Mouse (Mus musculus) liver, embryonic 11.5 days (tissue): ENCODE data around the gene Mia2. TPM values are rescaled to one million over a fixed set of nuclear protein-coding genes. Genes with fewer than 3 reads are reported as not detected.
"Not testable (repeated sequence)": the region's sequence is repeated elsewhere in the genome, so short reads cannot be mapped to it uniquely, and the experiment has no call there.

Experiments
- ATAC-seq: fragments of 200-750 bp; cut with Nextera tagmentation; replicated peaks from 2 replicates; pipeline ENCODE4 v1.8.0; 2017; ENCODE audit warnings: moderate number of reproducible peaks, mild to moderate bottlenecking, moderate TSS enrichment, moderate library complexity; ENCODE audit not compliant: low FRiP score
- DNase-seq: peaks from one replicate; pipeline ENCODE4 v3.0.0-alpha.2; 2017; ENCODE audit warnings: low spot score
- H3K27ac ChIP-seq: fragments of 300-500 bp; sonication (generic); 2 replicates; pipeline ENCODE4 v1.5.1; 2014; ENCODE audit warnings: mild to moderate bottlenecking, low read depth, low read length, control low read depth
- H3K27me3 ChIP-seq: fragments of 300-500 bp; sonication (generic); replicated peaks from 2 replicates; pipeline ENCODE4 v1.6.1; 2014; ENCODE audit warnings: low read length, mixed read lengths; ENCODE audit not compliant: control insufficient read depth, insufficient read depth
- H3K36me3 ChIP-seq: fragments of 300-500 bp; sonication (generic); 2 replicates; pipeline ENCODE4 v1.6.1; 2014; ENCODE audit warnings: mild to moderate bottlenecking, low read length, moderate library complexity, mixed read lengths; ENCODE audit not compliant: control insufficient read depth, insufficient read depth
- H3K4me1 ChIP-seq: fragments of 300-500 bp; sonication (generic); replicated peaks from 2 replicates; pipeline ENCODE4 v1.6.1; 2014; ENCODE audit warnings: low read length, mixed read lengths; ENCODE audit not compliant: control insufficient read depth, insufficient read depth
- H3K4me2 ChIP-seq: fragments of 300-500 bp; sonication (generic); 2 replicates; pipeline ENCODE4 v1.6.1; 2014; ENCODE audit warnings: mild to moderate bottlenecking, control low read depth, moderate library complexity
- H3K4me3 ChIP-seq: fragments of 300-500 bp; sonication (generic); 2 replicates; pipeline ENCODE4 v1.5.1; 2014; ENCODE audit warnings: low read depth, low read length, control low read depth
- H3K9ac ChIP-seq: fragments of 300-500 bp; sonication (generic); 2 replicates; pipeline ENCODE4 v1.6.1; 2014; ENCODE audit warnings: low read depth, low read length, control low read depth
- H3K9me3 ChIP-seq: fragments of 300-500 bp; sonication (generic); 2 replicates; pipeline ENCODE4 v1.6.1; 2016; ENCODE audit warnings: low read length, inconsistent platforms, mixed read lengths; ENCODE audit not compliant: control insufficient read depth
- WGBS: fragments of 180-500 bp; shearing (Covaris S2); extraction: QIAGEN DNeasy Blood & Tissue Kit; methylation state at CpG from one replicate; pipeline ENCODE4 v1.1.7; 2014; 5-methylcytosine and 5-hydroxymethylcytosine counted together
- microRNA-seq: library from miRNA; unstranded; fragments of <30 nt; microRNA quantifications from one replicate; pipeline ENCODE4, GENCODE M21; 2017; ENCODE audit warnings: borderline number of aligned reads
- polyA plus RNA-seq: library from polyadenylated mRNA; unstranded; fragments of >200 nt; fragmentation: Nextera tagmentation; extraction: Ambion mirVana; gene quantifications from 2 replicates; pipeline ENCODE4 v1.2.1, GENCODE M21; 2014

The Mia2 gene
- polyA plus RNA-seq, 1 experiment from 2014 or later: 79.7 TPM

DNA sequence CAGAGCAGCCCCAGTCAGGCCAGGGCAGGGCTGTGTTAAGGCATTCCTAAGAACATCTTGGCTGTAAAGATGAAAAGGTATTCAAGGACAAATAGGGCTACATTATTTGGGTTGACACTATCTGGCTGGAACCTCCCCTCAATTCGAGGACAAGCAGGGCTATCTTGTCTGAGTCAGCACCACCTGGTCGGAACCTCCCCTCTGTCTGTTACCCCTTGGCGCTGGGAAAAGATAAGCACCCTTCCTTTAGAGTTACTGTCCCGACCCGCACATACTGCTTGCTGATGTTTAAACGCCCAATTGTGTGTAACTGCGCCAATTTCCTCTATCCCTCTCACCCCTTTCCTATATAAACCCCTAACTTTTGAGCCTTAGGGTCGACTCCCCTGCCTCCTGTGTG is 145.4 kb downstream of the Mia2 start:
- not testable (repeated sequence) for H3K27ac ChIP-seq, ATAC-seq
- WGBS: 75% methylated on average over 8 of the region's 8 CpGs

More for the DNA sequence above, 145.4 kb downstream of the Mia2 start:
- DNase-seq, H3K4me1 ChIP-seq, H3K27me3 ChIP-seq, H3K4me2 ChIP-seq, H3K9me3 ChIP-seq, H3K36me3 ChIP-seq, H3K9ac ChIP-seq, H3K4me3 ChIP-seq: not testable (repeated sequence)

Small RNAs within 50 kb of the gene (microRNA-seq; reads per million reads assigned to microRNA genes)
- gene Gm27284: not detected

Other genes starting within 250 kb of the Mia2 start
- gene Sec23a, start 83.8 kb upstream of the Mia2 start, polyA plus RNA-seq: 42.5 and 51.6 TPM in 2 replicates
- gene Gemin2, start 82.4 kb upstream of the Mia2 start, polyA plus RNA-seq: 33.9 and 36.5 TPM in 2 replicates
- 58.9 and 60.8 TPM in 2 replicates for gene Trappc6b, start 34.3 kb upstream of the Mia2 start, polyA plus RNA-seq
- gene Pnn, start 28.9 kb upstream of the Mia2 start, polyA plus RNA-seq: 90.7 and 92.2 TPM in 2 replicates
- 13.3 and 15.1 TPM in 2 replicates for gene Fbxo33, start 123.9 kb downstream of the Mia2 start, polyA plus RNA-seq